Mouse (Mus musculus) bone marrow macrophage, adult 2 months (primary cell): ENCODE measurements around the gene Cuedc1. TPM values are rescaled to one million over a fixed set of nuclear protein-coding genes. Genes with fewer than 3 reads are reported as not detected.

Experiments
- H3K27ac ChIP-seq: 2 replicates; pipeline ENCODE4 v1.5.1; 2012; ENCODE audit warnings: low read depth, low read length; ENCODE audit not compliant: insufficient read depth
- H3K4me1 ChIP-seq: 2 replicates; pipeline ENCODE4 v1.6.1; 2012; ENCODE audit warnings: low read length; ENCODE audit not compliant: control insufficient read depth, insufficient read depth
- H3K4me3 ChIP-seq: 2 replicates; pipeline ENCODE4 v1.5.1; 2012; ENCODE audit warnings: mild to moderate bottlenecking, low read length, moderate library complexity; ENCODE audit not compliant: insufficient read depth
- CTCF ChIP-seq: IDR thresholded peaks from 2 replicates; pipeline ENCODE4 v1.5.1; 2012; ENCODE audit warnings: low read depth, mild to moderate bottlenecking, low read length, moderate library complexity
- POLR2A ChIP-seq: IDR thresholded peaks from 2 replicates; pipeline ENCODE4 v1.6.1; 2012; ENCODE audit warnings: mild to moderate bottlenecking, low read depth, low read length, borderline replicate concordance
- polyA plus RNA-seq: library from polyadenylated mRNA; stranded (reverse); fragments of >200 nt; gene quantifications from 2 replicates; pipeline ENCODE4 v1.2.4, GENCODE M21; 2012; ENCODE audit not compliant: missing spikeins, insufficient read depth, insufficient read length

Cuedc1 gene
- polyA plus RNA-seq, 1 experiment = 13.1 TPM

- H3K4me1 ChIP-seq = peaks cover 31% of the 10 kb centered on the region
- H3K27ac ChIP-seq = peak overlapping the region; percentile 7; the same call in 1 of the 2 replicates
- H3K4me3 ChIP-seq = no peak overlapping the region
- TF ChIP-seq CTCF (no peak), POLR2A (no peak)
Measured at GRCm38 (mm10) chr11:88145214-88146006, 47.6 kb downstream of the Cuedc1 start.

GRCm38 (mm10) chr11:88146264-88147060 is 48.6 kb downstream of the Cuedc1 start:
- TF ChIP-seq CTCF (no peak), POLR2A (no peak)
- no peak overlapping the region for H3K27ac ChIP-seq
- H3K4me3 ChIP-seq = no peak overlapping the region
- H3K4me1 ChIP-seq = peaks cover 38% of the 10 kb centered on the region

DNA sequence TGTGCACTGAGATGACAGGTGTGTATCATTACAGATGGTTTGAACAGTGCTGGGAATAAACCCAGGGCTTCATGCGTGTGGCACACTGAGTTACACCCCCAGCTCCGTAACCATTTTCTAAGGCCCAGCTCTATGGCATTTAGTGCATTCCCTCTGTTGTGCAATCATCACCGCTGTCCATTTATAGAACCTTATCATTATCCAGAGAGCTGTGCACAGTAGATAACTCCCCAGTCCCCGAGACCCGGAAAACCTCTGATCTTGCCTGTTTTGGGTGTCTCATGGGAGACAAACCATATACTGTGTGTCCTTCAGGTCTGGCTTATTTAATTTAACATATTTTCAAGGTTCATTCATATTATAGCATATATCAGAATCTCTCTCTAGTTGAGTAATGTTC is 49.5 kb downstream of the Cuedc1 start:
- H3K4me1 ChIP-seq = peaks cover 44% of the 10 kb centered on the region
- H3K27ac ChIP-seq = no peak overlapping the region
- TF ChIP-seq POLR2A (no peak), CTCF (no peak)
- H3K4me3 ChIP-seq = no peak overlapping the region

- TF ChIP-seq CTCF (no peak), POLR2A (no peak)
- Histone ChIP-seq H3K4me3 (no peak overlapping the region), H3K4me1 (peaks cover 43% of the 10 kb centered on the region), H3K27ac (no peak overlapping the region)
Measured at GRCm38 (mm10) chr11:88148015-88148637, 50.3 kb downstream of the Cuedc1 start.

- no peak for TF ChIP-seq CTCF
- TF ChIP-seq POLR2A = no peak
- Histone ChIP-seq H3K4me3 (no peak overlapping the region), H3K4me1 (peaks cover 43% of the 10 kb centered on the region), H3K27ac (no peak overlapping the region)
Measured at GRCm38 (mm10) chr11:88148638-88149279, 50.9 kb downstream of the Cuedc1 start.

- H3K4me1 ChIP-seq = peaks cover 21% of the 10 kb centered on the region
- no peak for TF ChIP-seq POLR2A
- TF ChIP-seq CTCF = 0 out of 2 replicates have a peak, but pooled peaks have one; percentile 19
- peak overlapping the region; percentile 84 for H3K27ac ChIP-seq
- H3K4me3 ChIP-seq = no peak overlapping the region
Measured at GRCm38 (mm10) chr11:88151379-88152155, 53.7 kb downstream of the Cuedc1 start.

DNA sequence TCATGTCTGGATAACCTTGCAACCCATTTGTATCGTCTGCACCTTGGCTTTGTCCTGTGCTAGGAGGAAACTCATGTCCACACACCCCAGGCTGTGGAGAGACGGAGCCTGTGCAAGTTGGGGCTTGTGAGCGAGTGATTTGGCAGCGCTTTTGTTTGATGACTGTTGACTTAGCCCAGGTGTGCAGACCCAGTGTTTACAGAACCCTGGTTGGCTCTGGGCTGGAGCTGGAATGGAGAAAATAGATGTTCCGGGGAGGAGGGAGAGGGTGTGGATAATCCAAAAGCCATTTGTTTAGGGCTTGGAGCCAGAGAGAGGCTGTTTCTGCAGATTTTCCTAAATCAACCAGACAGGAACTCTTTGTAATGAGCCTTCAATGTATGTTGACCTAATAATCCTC is 56.0 kb downstream of the Cuedc1 start:
- Histone ChIP-seq H3K4me3 (no peak overlapping the region), H3K4me1 (peaks cover 23% of the 10 kb centered on the region), H3K27ac (no peak overlapping the region)
- TF ChIP-seq POLR2A (no peak), CTCF (no peak)

DNA sequence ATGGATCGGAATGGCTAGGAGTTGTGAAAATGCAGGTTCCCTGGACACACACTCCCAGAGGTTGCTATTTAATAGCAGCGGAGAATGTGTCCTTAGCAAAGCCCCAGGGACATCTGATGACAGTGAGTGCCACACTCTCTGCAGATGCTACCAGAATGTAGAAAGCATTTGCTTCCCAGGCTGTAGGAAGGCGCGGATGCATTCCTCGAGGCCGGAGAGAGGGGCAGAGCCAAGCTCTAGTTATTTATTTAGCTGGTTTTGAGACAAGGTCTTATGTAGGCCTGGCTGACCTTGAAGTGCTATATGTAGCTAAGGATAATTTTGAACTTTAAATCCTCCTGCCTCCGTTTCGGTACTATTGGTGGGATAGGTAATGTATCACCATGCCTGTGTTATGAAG is 56.6 kb downstream of the Cuedc1 start:
- Histone ChIP-seq H3K4me3 (no peak overlapping the region), H3K4me1 (peaks cover 23% of the 10 kb centered on the region), H3K27ac (no peak overlapping the region)
- no peak for TF ChIP-seq CTCF
- TF ChIP-seq POLR2A = no peak

- Histone ChIP-seq H3K4me1 (peaks cover 23% of the 10 kb centered on the region), H3K27ac (no peak overlapping the region), H3K4me3 (no peak overlapping the region)
- TF ChIP-seq POLR2A (no peak), CTCF (no peak)
Measured at GRCm38 (mm10) chr11:88155451-88155850, 57.6 kb downstream of the Cuedc1 start.
